Comparison of ENCODE assay signal across 15 mouse cellular contexts in the genomic region with DNA sequence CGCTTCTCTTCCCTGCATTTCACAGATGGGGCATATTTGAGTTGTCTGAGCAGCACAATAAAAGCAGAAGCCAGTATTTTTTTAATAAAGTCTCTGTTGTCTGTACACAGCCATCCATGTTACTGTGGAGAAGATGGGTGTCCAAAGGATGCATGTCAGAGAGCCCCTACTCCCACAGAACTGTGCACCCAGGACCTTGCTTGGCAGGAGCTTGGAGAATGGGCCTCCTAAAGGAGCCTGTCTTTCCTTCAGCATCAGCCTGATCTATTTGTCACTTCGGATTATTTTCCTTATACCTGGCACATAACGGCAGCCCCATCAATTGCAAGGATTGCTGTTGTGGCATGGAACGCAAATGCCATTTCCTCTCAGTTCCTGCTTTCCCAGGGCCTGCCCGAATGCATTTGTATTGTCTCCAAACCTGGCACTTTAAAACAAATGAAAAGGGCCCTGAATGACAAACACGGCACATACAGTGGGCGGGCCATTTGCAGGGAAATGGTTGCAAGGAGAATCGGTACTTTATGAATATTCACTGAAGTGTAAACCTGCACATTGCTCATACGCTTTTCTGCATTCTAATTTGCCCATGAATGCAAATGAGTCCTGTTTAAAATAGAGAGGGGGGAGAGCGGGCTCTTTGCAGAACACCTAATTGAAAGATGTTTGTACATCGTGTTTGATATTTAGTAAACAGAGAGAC.
A peak's percentile ranks its signal among the peaks of the same experiment; 100 is the strongest.
DNase-seq lines count a peak whose midpoint lies in the region; ATAC-seq and TF ChIP-seq lines count a peak whose summit lies in the region.
"Had no signal": no experiment of that assay in that cellular context is flagged by ENCODE, and none has a peak within 500 bp of the region (broad histone marks: within the 10 kb centered on the region; RNA-seq: fewer than 3 reads in every experiment).

No protein-coding gene starts in this region.

- no peaks in the 10 kb centered on the region for H3K36me3 ChIP-seq in forebrain, embryonic 12.5 days (replicated peaks)
- H3K36me3 ChIP-seq in hindbrain, embryonic 15.5 days: no peaks in the 10 kb centered on the region
- H3K36me3 ChIP-seq in neural tube, embryonic 12.5 days: no peaks in the 10 kb centered on the region
- H3K36me3 ChIP-seq: heart, embryonic 15.5 days; intestine, embryonic 15.5 days; liver, embryonic 13.5 days had no signal

- H3K4me3 ChIP-seq in forebrain, embryonic 12.5 days (replicated peaks): no peak overlapping the region
- H3K4me3 ChIP-seq in hindbrain, embryonic 15.5 days: no peak overlapping the region
- H3K4me3 ChIP-seq in neural tube, embryonic 12.5 days: no peak overlapping the region
- H3K4me3 ChIP-seq in cerebellum, adult 2 months (replicated peaks; ENCODE audit: insufficient read depth, low read depth, low read length): no peak overlapping the region
- H3K4me3 ChIP-seq: gastrocnemius, adult 2 months; heart, embryonic 15.5 days; intestine, embryonic 15.5 days; liver, embryonic 13.5 days had no signal

- no peak for TF ChIP-seq CTCF in cerebellum, adult 2 months (IDR thresholded peaks at IDR 0.05; ENCODE audit: borderline replicate concordance, insufficient read depth, low read depth, low read length)

- TF ChIP-seq POLR2A in cerebellum, adult 2 months (IDR thresholded peaks at IDR 0.05; ENCODE audit: borderline replicate concordance, insufficient read depth, low read length): no peak

- H3K9me3 ChIP-seq in forebrain, embryonic 12.5 days: no peaks in the 10 kb centered on the region
- no peaks in the 10 kb centered on the region for H3K9me3 ChIP-seq in hindbrain, embryonic 15.5 days
- no peaks in the 10 kb centered on the region for H3K9me3 ChIP-seq in neural tube, embryonic 12.5 days
- H3K9me3 ChIP-seq: heart, embryonic 15.5 days; intestine, embryonic 15.5 days; liver, embryonic 13.5 days had no signal

- DNase-seq in embryo, embryonic 11 days: peak; percentile 20
- no peak for DNase-seq in embryo, embryonic 10.5 days (ENCODE audit: low spot score)
- no peak for DNase-seq in liver
- DNase-seq in cerebellum, adult 2 months: no peak
- DNase-seq: adrenal gland, postnatal 14 days; cerebellum, adult 11 months; gastrocnemius, adult 2 months; liver, embryonic 13.5 days; lung, postnatal 14 days had no signal

- WGBS in forebrain, embryonic 12.5 days: 26% methylated on average over 11 of the region's 11 CpGs
- WGBS in hindbrain, embryonic 15.5 days: 24% methylated on average over 11 of the region's 11 CpGs
- WGBS in neural tube, embryonic 12.5 days: 33% methylated on average over 11 of the region's 11 CpGs
- WGBS in cerebellum, adult 2 months: 49% methylated on average over 11 of the region's 11 CpGs

- no peak overlapping the region for H3K9ac ChIP-seq in forebrain, embryonic 12.5 days
- no peak overlapping the region for H3K9ac ChIP-seq in hindbrain, embryonic 15.5 days
- H3K9ac ChIP-seq in neural tube, embryonic 12.5 days: no peak overlapping the region
- H3K9ac ChIP-seq: heart, embryonic 15.5 days; intestine, embryonic 15.5 days; liver, embryonic 13.5 days had no signal

- peak overlapping the region; percentile 78 for H3K27ac ChIP-seq in forebrain, embryonic 12.5 days
- peak overlapping the region; percentile 55 for H3K27ac ChIP-seq in hindbrain, embryonic 15.5 days (replicated peaks)
- H3K27ac ChIP-seq in neural tube, embryonic 12.5 days: peak overlapping the region; percentile 38; the same call in 1 of the 2 replicates
- no peak overlapping the region for H3K27ac ChIP-seq in cerebellum, adult 2 months (ENCODE audit: insufficient read depth, low read length)
- H3K27ac ChIP-seq: gastrocnemius, adult 2 months; heart, embryonic 15.5 days; intestine, embryonic 15.5 days; liver, embryonic 13.5 days had no signal

- H3K4me2 ChIP-seq in forebrain, embryonic 12.5 days: peak overlapping the region; percentile 24
- H3K4me2 ChIP-seq in hindbrain, embryonic 15.5 days: peak overlapping the region; percentile 5; the same call in 1 of the 2 replicates
- H3K4me2 ChIP-seq in neural tube, embryonic 12.5 days (replicated peaks): peak overlapping the region; percentile 33
- H3K4me2 ChIP-seq: heart, embryonic 15.5 days; intestine, embryonic 15.5 days; liver, embryonic 13.5 days had no signal

- peaks cover 49% of the 10 kb centered on the region for H3K4me1 ChIP-seq in forebrain, embryonic 12.5 days
- H3K4me1 ChIP-seq in hindbrain, embryonic 15.5 days (replicated peaks): peaks cover 51% of the 10 kb centered on the region
- H3K4me1 ChIP-seq in neural tube, embryonic 12.5 days: peaks cover 48% of the 10 kb centered on the region
- H3K4me1 ChIP-seq in cerebellum, adult 2 months (ENCODE audit: control insufficient read depth, insufficient read depth, low read length): no peaks in the 10 kb centered on the region; the same call in 1 of the 2 replicates
- H3K4me1 ChIP-seq: heart, embryonic 15.5 days; intestine, embryonic 15.5 days; liver, embryonic 13.5 days had no signal

- H3K27me3 ChIP-seq in forebrain, embryonic 12.5 days: peaks cover 49% of the 10 kb centered on the region
- peaks cover 3% of the 10 kb centered on the region; the same call in 1 of the 2 replicates for H3K27me3 ChIP-seq in hindbrain, embryonic 15.5 days
- peaks cover 40% of the 10 kb centered on the region for H3K27me3 ChIP-seq in neural tube, embryonic 12.5 days (replicated peaks)
- no peaks in the 10 kb centered on the region; the same call in 1 of the 2 replicates for H3K27me3 ChIP-seq in cerebellum, adult 2 months (ENCODE audit: control insufficient read depth, insufficient read depth, low read length)
- H3K27me3 ChIP-seq: heart, embryonic 15.5 days; intestine, embryonic 15.5 days; liver, embryonic 13.5 days had no signal

- ATAC-seq in forebrain, embryonic 12.5 days (ENCODE audit: low FRiP score): peak; percentile 86
- peak; percentile 50; the same call in 1 of the 2 replicates for ATAC-seq in hindbrain, embryonic 15.5 days (ENCODE audit: low FRiP score, low read depth)
- ATAC-seq in neural tube, embryonic 12.5 days (ENCODE audit: low FRiP score, low read depth): no peak; the same call in 1 of the 2 replicates
- ATAC-seq in granulocyte monocyte progenitor cell, adult 5-6 weeks (replicated peaks; ENCODE audit: poor library complexity, severe bottlenecking): no peak
- ATAC-seq: intestine, embryonic 15.5 days had no signal

Comparison
In these comparisons a context has a peak if more than half of its experiments do, and no peak if none do; other contexts are left out.
1. ATAC-seq: peak in forebrain, embryonic 12.5 days (single experiment) and hindbrain, embryonic 15.5 days (single experiment); none in neural tube, embryonic 12.5 days (single experiment) and granulocyte monocyte progenitor cell, adult 5-6 weeks (single experiment).
2. Peak in every context shown above with its lines, with median percentiles within 50 percentile points of each other: H3K4me2 ChIP-seq.